Mouse (Mus musculus): ENCODE data around the gene Rpl35a. TPM values are rescaled to one million over a fixed set of nuclear protein-coding genes. Genes with fewer than 3 reads are reported as not detected.

Rpl35a gene
- 1,032 and 1,181 TPM in 2 replicates for polyA plus RNA-seq (2015; fragmentation: Nextera tagmentation; extraction: Ambion mirVana)

- DNase-seq (ENCODE audit: low spot score) (peak; percentile 97), ATAC-seq (replicated peaks; ENCODE audit: low FRiP score, low read depth) (peak; percentile 85)
- peaks cover 24% of the 10 kb centered on the region for H3K36me3 ChIP-seq (ENCODE audit: insufficient read depth, low read length)
- no peaks in the 10 kb centered on the region for H3K27me3 ChIP-seq (ENCODE audit: insufficient read depth, low read length)
- TF ChIP-seq CTCF (IDR thresholded peaks at IDR 0.05; ENCODE audit: low read depth), result no peak
- no peaks in the 10 kb centered on the region; the same call in none of the 2 replicates for H3K4me1 ChIP-seq (replicated peaks; ENCODE audit: insufficient read depth, low read length)
- 1% methylated on average over 47 of the region's 47 CpGs for WGBS
- peak within 1 kb of the TSS; percentile 83 for H3K9ac ChIP-seq (ENCODE audit: low read depth, low read length)
- H3K27ac ChIP-seq, result peak within 1 kb of the TSS; percentile 77
- no peaks in the 10 kb centered on the region for H3K9me3 ChIP-seq (replicated peaks; ENCODE audit: low read length)
- H3K4me3 ChIP-seq (replicated peaks; ENCODE audit: low read depth, low read length), result peak within 1 kb of the TSS; percentile 75
- H3K4me2 ChIP-seq (ENCODE audit: low read length), result peak within 1 kb of the TSS; percentile 65
Observed at GRCm38 (mm10) chr16:33056095-33056785, at the start of gene Rpl35a, which contains the start of gene Iqcg. Gene Rpl35a (plus strand): TSS chr16:33056453. Gene Iqcg (minus strand): TSS chr16:33056218.

- Histone ChIP-seq H3K4me2 (ENCODE audit: low read length) (no peak overlapping the region), H3K4me3 (replicated peaks; ENCODE audit: low read depth, low read length) (no peak overlapping the region), H3K27me3 (ENCODE audit: insufficient read depth, low read length) (no peaks in the 10 kb centered on the region), H3K36me3 (ENCODE audit: insufficient read depth, low read length) (peaks cover 36% of the 10 kb centered on the region), H3K9ac (ENCODE audit: low read depth, low read length) (no peak overlapping the region), H3K4me1 (replicated peaks; ENCODE audit: insufficient read depth, low read length) (no peaks in the 10 kb centered on the region), H3K9me3 (replicated peaks; ENCODE audit: low read length) (no peaks in the 10 kb centered on the region), H3K27ac (no peak overlapping the region)
- ATAC-seq (replicated peaks; ENCODE audit: low FRiP score, low read depth) (no peak), DNase-seq (ENCODE audit: low spot score) (no peak)
- TF ChIP-seq CTCF (IDR thresholded peaks at IDR 0.05; ENCODE audit: low read depth), result no peak
- WGBS, result 90% methylated on average over 7 of the region's 7 CpGs
Observed at GRCm38 (mm10) chr16:33006888-33007287, 49.4 kb upstream of the Rpl35a start.

- Histone ChIP-seq H3K4me3 (replicated peaks; ENCODE audit: low read depth, low read length) (no peak overlapping the region), H3K9me3 (replicated peaks; ENCODE audit: low read length) (no peaks in the 10 kb centered on the region), H3K27ac (no peak overlapping the region), H3K27me3 (ENCODE audit: insufficient read depth, low read length) (no peaks in the 10 kb centered on the region), H3K36me3 (ENCODE audit: insufficient read depth, low read length) (peaks cover 42% of the 10 kb centered on the region), H3K9ac (ENCODE audit: low read depth, low read length) (no peak overlapping the region), H3K4me2 (ENCODE audit: low read length) (no peak overlapping the region), H3K4me1 (replicated peaks; ENCODE audit: insufficient read depth, low read length) (no peaks in the 10 kb centered on the region)
- DNase-seq (ENCODE audit: low spot score), result no peak
- no peak for ATAC-seq (replicated peaks; ENCODE audit: low FRiP score, low read depth)
- WGBS, result 76% methylated on average over 7 of the region's 7 CpGs
- TF ChIP-seq CTCF (IDR thresholded peaks at IDR 0.05; ENCODE audit: low read depth), result no peak
Observed at GRCm38 (mm10) chr16:33007436-33007835, 48.8 kb upstream of the Rpl35a start.

- H3K27me3 ChIP-seq (ENCODE audit: insufficient read depth, low read length), result no peaks in the 10 kb centered on the region
- ATAC-seq (replicated peaks; ENCODE audit: low FRiP score, low read depth) (0 out of 2 replicates have a peak, but pooled peaks have one; percentile 29), DNase-seq (ENCODE audit: low spot score) (no peak)
- no peaks in the 10 kb centered on the region for H3K9me3 ChIP-seq (replicated peaks; ENCODE audit: low read length)
- no peak overlapping the region for H3K9ac ChIP-seq (ENCODE audit: low read depth, low read length)
- no peak overlapping the region for H3K4me3 ChIP-seq (replicated peaks; ENCODE audit: low read depth, low read length)
- H3K36me3 ChIP-seq (ENCODE audit: insufficient read depth, low read length), result peaks cover 55% of the 10 kb centered on the region
- H3K4me2 ChIP-seq (ENCODE audit: low read length), result no peak overlapping the region
- no peak overlapping the region for H3K27ac ChIP-seq
- 95% methylated on average over 6 of the region's 6 CpGs for WGBS
- TF ChIP-seq CTCF (IDR thresholded peaks at IDR 0.05; ENCODE audit: low read depth), result no peak
- H3K4me1 ChIP-seq (replicated peaks; ENCODE audit: insufficient read depth, low read length), result no peaks in the 10 kb centered on the region
Observed at GRCm38 (mm10) chr16:33010166-33010565, 46.1 kb upstream of the Rpl35a start.

- Histone ChIP-seq H3K4me2 (ENCODE audit: low read length) (no peak overlapping the region), H3K9ac (ENCODE audit: low read depth, low read length) (no peak overlapping the region), H3K36me3 (ENCODE audit: insufficient read depth, low read length) (peaks cover 45% of the 10 kb centered on the region), H3K4me3 (replicated peaks; ENCODE audit: low read depth, low read length) (no peak overlapping the region), H3K27ac (no peak overlapping the region), H3K4me1 (replicated peaks; ENCODE audit: insufficient read depth, low read length) (no peaks in the 10 kb centered on the region), H3K9me3 (replicated peaks; ENCODE audit: low read length) (no peaks in the 10 kb centered on the region), H3K27me3 (ENCODE audit: insufficient read depth, low read length) (no peaks in the 10 kb centered on the region)
- ATAC-seq (replicated peaks; ENCODE audit: low FRiP score, low read depth) (no peak), DNase-seq (ENCODE audit: low spot score) (no peak)
- WGBS, result 91% methylated on average over 5 of the region's 5 CpGs
- no peak for TF ChIP-seq CTCF (IDR thresholded peaks at IDR 0.05; ENCODE audit: low read depth)
Observed at GRCm38 (mm10) chr16:33013801-33014200, 42.5 kb upstream of the Rpl35a start.

- Histone ChIP-seq H3K4me2 (ENCODE audit: low read length) (no peak overlapping the region), H3K4me1 (replicated peaks; ENCODE audit: insufficient read depth, low read length) (no peaks in the 10 kb centered on the region), H3K4me3 (replicated peaks; ENCODE audit: low read depth, low read length) (no peak overlapping the region), H3K9me3 (replicated peaks; ENCODE audit: low read length) (no peaks in the 10 kb centered on the region), H3K27me3 (ENCODE audit: insufficient read depth, low read length) (no peaks in the 10 kb centered on the region), H3K36me3 (ENCODE audit: insufficient read depth, low read length) (peaks cover 37% of the 10 kb centered on the region), H3K9ac (ENCODE audit: low read depth, low read length) (no peak overlapping the region), H3K27ac (no peak overlapping the region)
- TF ChIP-seq CTCF (IDR thresholded peaks at IDR 0.05; ENCODE audit: low read depth), result no peak
- ATAC-seq (replicated peaks; ENCODE audit: low FRiP score, low read depth) (no peak), DNase-seq (ENCODE audit: low spot score) (no peak)
- WGBS, result 93% methylated on average over 1 of the region's 1 CpGs
Observed at GRCm38 (mm10) chr16:33014921-33015320, 41.3 kb upstream of the Rpl35a start.

All from kidney, postnatal 0 days (tissue).